Mouse (Mus musculus) midbrain, embryonic 11.5 days (tissue): ENCODE measurements at regions not wholly inside any gene's neighbourhood (a gene's known extent, or its start where the extent isn't known, plus 50 kb on each side); places are given as distances from the start of the nearest gene placed in this dataset.

Experiments
- ATAC-seq: fragments of 200-750 bp; cut with Nextera tagmentation; 2 replicates; pipeline ENCODE4 v1.8.0; 2017; ENCODE audit warnings: moderate TSS enrichment, moderate library complexity; ENCODE audit not compliant: low FRiP score
- DNase-seq: peaks from one replicate; pipeline ENCODE4 v3.0.0; 2015; ENCODE audit warnings: low spot score; ENCODE audit errors: missing footprints
- H3K27ac ChIP-seq: fragments of 300-500 bp; sonication (generic); 2 replicates; pipeline ENCODE4 v1.5.1; 2014; ENCODE audit warnings: low read depth, low read length
- H3K27me3 ChIP-seq: fragments of 300-500 bp; sonication (generic); 2 replicates; pipeline ENCODE4 v1.6.1; 2014; ENCODE audit warnings: mild to moderate bottlenecking, low read length, moderate library complexity, mixed read lengths; ENCODE audit not compliant: control insufficient read depth, insufficient read depth
- H3K36me3 ChIP-seq: fragments of 300-500 bp; sonication (generic); 2 replicates; pipeline ENCODE4 v1.6.1; 2014; ENCODE audit warnings: mild to moderate bottlenecking, low read length, moderate library complexity, mixed read lengths; ENCODE audit not compliant: control insufficient read depth, insufficient read depth
- H3K4me1 ChIP-seq: fragments of 300-500 bp; sonication (generic); 2 replicates; pipeline ENCODE4 v1.6.1; 2014; ENCODE audit warnings: low read length; ENCODE audit not compliant: control insufficient read depth, insufficient read depth
- H3K4me2 ChIP-seq: fragments of 300-500 bp; sonication (generic); 2 replicates; pipeline ENCODE4 v1.6.1; 2014; ENCODE audit warnings: mild to moderate bottlenecking, moderate library complexity
- H3K4me3 ChIP-seq: fragments of 300-500 bp; sonication (generic); 2 replicates; pipeline ENCODE4 v1.5.1; 2014; ENCODE audit warnings: low read depth, low read length
- H3K9ac ChIP-seq: fragments of 300-500 bp; sonication (generic); 2 replicates; pipeline ENCODE4 v1.6.1; 2014; ENCODE audit warnings: low read length
- H3K9me3 ChIP-seq: fragments of 300-500 bp; sonication (generic); 2 replicates; pipeline ENCODE4 v1.6.1; 2016; ENCODE audit warnings: low read length; ENCODE audit not compliant: control insufficient read depth
- WGBS: fragments of 180-500 bp; shearing (Covaris S2); extraction: QIAGEN DNeasy Blood & Tissue Kit; methylation state at CpG from one replicate; pipeline ENCODE4 v1.1.7; 2014; 5-methylcytosine and 5-hydroxymethylcytosine counted together

DNA sequence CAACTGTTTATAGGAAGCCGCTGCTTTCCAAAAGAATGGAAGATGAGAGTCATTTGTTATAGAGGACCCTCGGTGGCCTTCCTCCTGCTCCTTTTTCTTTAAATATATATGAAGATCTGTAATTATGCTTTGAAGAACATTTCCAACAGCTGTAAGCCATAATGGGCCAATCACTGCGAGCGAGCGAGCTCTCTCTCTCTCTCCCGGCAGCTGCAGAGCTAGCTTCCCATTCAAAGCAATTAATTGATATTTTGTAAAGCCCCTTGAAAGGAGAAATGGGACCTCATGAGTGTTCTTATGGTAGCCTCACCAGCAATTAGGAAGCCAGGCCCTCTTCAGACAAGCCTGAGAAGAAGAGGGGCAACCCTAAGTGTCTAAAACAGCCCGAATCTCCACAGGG is 174.1 kb downstream of the Gxylt1 start:
- 91% methylated on average over 7 of the region's 7 CpGs for WGBS
- Histone ChIP-seq H3K9ac (no peak overlapping the region), H3K27ac (no peak overlapping the region), H3K36me3 (no peaks in the 10 kb centered on the region), H3K4me1 (no peaks in the 10 kb centered on the region; the same call in 1 of the 2 replicates), H3K4me2 (no peak overlapping the region), H3K9me3 (no peaks in the 10 kb centered on the region), H3K4me3 (no peak overlapping the region), H3K27me3 (no peaks in the 10 kb centered on the region)
- ATAC-seq, result no peak
- no peak for DNase-seq

GRCm38 (mm10) chr15:93099840-93100239 is 175.1 kb downstream of the Gxylt1 start:
- Histone ChIP-seq H3K36me3 (no peaks in the 10 kb centered on the region), H3K4me2 (no peak overlapping the region), H3K27me3 (no peaks in the 10 kb centered on the region), H3K9me3 (no peaks in the 10 kb centered on the region), H3K27ac (no peak overlapping the region), H3K4me1 (no peaks in the 10 kb centered on the region), H3K4me3 (no peak overlapping the region), H3K9ac (no peak overlapping the region)
- no peak for ATAC-seq
- no peak for DNase-seq
- WGBS, result 91% methylated on average over 3 of the region's 3 CpGs

GRCm38 (mm10) chr15:93096335-93096734 is 178.6 kb downstream of the Gxylt1 start:
- Histone ChIP-seq H3K4me3 (no peak overlapping the region), H3K36me3 (no peaks in the 10 kb centered on the region), H3K4me2 (no peak overlapping the region), H3K27ac (no peak overlapping the region), H3K9me3 (no peaks in the 10 kb centered on the region), H3K9ac (no peak overlapping the region), H3K27me3 (no peaks in the 10 kb centered on the region), H3K4me1 (no peaks in the 10 kb centered on the region)
- ATAC-seq, result no peak
- DNase-seq, result no peak
- 89% methylated on average over 5 of the region's 5 CpGs for WGBS

DNA sequence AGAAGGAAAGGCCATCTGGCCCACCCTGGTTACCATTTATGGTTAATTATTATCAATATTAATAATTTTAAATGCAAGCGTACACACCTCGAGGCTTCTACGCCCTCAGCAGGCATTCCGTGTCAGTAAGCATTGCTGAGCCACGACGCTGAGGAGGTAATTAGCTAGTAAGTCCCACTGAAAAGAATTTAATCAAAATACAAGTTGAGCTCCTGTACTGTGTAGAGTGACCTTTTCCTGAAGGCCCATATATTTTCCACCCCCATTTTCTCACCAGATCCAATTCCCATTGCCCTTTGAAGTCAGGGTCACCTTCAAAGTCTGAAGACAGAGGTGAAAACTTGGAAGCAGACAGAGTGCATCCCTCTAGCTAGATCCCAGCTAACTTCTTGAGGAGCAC is 179.8 kb downstream of the Gxylt1 start:
- ATAC-seq, result no peak
- 87% methylated on average over 6 of the region's 6 CpGs for WGBS

GRCm38 (mm10) chr15:93094202-93095135 is 180.5 kb downstream of the Gxylt1 start:
- Histone ChIP-seq H3K9ac (no peak overlapping the region), H3K27me3 (no peaks in the 10 kb centered on the region), H3K27ac (no peak overlapping the region), H3K4me1 (no peaks in the 10 kb centered on the region), H3K4me2 (no peak overlapping the region), H3K4me3 (no peak overlapping the region), H3K36me3 (no peaks in the 10 kb centered on the region), H3K9me3 (no peaks in the 10 kb centered on the region)
- no peak for ATAC-seq
- DNase-seq, result no peak
- 92% methylated on average over 23 of the region's 23 CpGs for WGBS

More for the DNA sequence above, 179.8 kb downstream of the Gxylt1 start:
- Histone ChIP-seq H3K4me1 (no peaks in the 10 kb centered on the region), H3K9ac (no peak overlapping the region), H3K9me3 (no peaks in the 10 kb centered on the region), H3K27me3 (no peaks in the 10 kb centered on the region), H3K4me2 (no peak overlapping the region), H3K27ac (no peak overlapping the region), H3K36me3 (no peaks in the 10 kb centered on the region), H3K4me3 (no peak overlapping the region)
- no peak for DNase-seq

DNA sequence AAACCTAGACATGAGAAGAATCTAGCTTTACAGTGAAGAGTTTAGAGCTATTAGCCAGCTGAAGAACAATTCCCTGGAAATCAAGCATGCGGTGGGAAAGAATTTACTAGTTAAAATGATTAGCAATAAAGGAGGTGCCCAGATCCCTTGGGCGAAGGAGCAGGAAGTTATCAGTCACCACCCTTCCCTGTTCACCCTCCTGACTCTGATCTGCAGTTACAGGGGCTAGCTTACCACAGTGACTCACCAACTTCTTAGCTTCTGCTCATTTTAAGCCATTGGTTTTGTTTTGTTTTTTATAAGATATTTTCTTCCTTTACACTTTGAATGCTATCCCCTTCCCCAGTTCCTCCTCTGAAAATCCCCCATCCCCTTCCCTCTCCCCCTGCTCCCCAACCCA is 183.6 kb downstream of the Gxylt1 start:
- no peak overlapping the region for H3K4me3 ChIP-seq
- WGBS, result 91% methylated on average over 2 of the region's 2 CpGs

GRCm38 (mm10) chr15:93089347-93089746 is 185.6 kb downstream of the Gxylt1 start:
- peak; percentile 90 for DNase-seq
- Histone ChIP-seq H3K4me1 (peaks cover 3% of the 10 kb centered on the region; the same call in 1 of the 2 replicates), H3K4me3 (no peak overlapping the region), H3K9me3 (no peaks in the 10 kb centered on the region), H3K27ac (no peak overlapping the region), H3K9ac (no peak overlapping the region), H3K27me3 (no peaks in the 10 kb centered on the region), H3K36me3 (no peaks in the 10 kb centered on the region), H3K4me2 (no peak overlapping the region)
- no peak for ATAC-seq
- 37% methylated on average over 13 of the region's 13 CpGs for WGBS

More for the DNA sequence above, 183.6 kb downstream of the Gxylt1 start:
- Histone ChIP-seq H3K27me3 (no peaks in the 10 kb centered on the region), H3K4me1 (no peaks in the 10 kb centered on the region), H3K9me3 (no peaks in the 10 kb centered on the region), H3K36me3 (no peaks in the 10 kb centered on the region), H3K27ac (no peak overlapping the region), H3K4me2 (no peak overlapping the region), H3K9ac (no peak overlapping the region)
- DNase-seq (no peak), ATAC-seq (no peak)

GRCm38 (mm10) chr15:93084967-93085617 is 189.9 kb downstream of the Gxylt1 start:
- no peak overlapping the region for H3K4me2 ChIP-seq
- no peak overlapping the region for H3K4me3 ChIP-seq
- no peaks in the 10 kb centered on the region for H3K27me3 ChIP-seq
- no peak for ATAC-seq
- no peak for DNase-seq
- no peak overlapping the region for H3K9ac ChIP-seq
- H3K27ac ChIP-seq, result no peak overlapping the region
- peaks cover 3% of the 10 kb centered on the region; the same call in 1 of the 2 replicates for H3K4me1 ChIP-seq
- WGBS, result 45% methylated on average over 14 of the region's 14 CpGs
- no peaks in the 10 kb centered on the region for H3K9me3 ChIP-seq
- H3K36me3 ChIP-seq, result no peaks in the 10 kb centered on the region

GRCm38 (mm10) chr15:93074070-93074469 is 200.9 kb downstream of the Gxylt1 start:
- Histone ChIP-seq H3K4me2 (no peak overlapping the region), H3K27ac (no peak overlapping the region), H3K9me3 (no peaks in the 10 kb centered on the region), H3K27me3 (no peaks in the 10 kb centered on the region), H3K4me3 (no peak overlapping the region), H3K4me1 (no peaks in the 10 kb centered on the region), H3K9ac (no peak overlapping the region), H3K36me3 (no peaks in the 10 kb centered on the region)
- 53% methylated on average over 6 of the region's 6 CpGs for WGBS
- no peak for DNase-seq
- ATAC-seq, result no peak
